Mouse (Mus musculus) C2C12 (cell line): Measurements from ENCODE around the gene Zfp524. TPM values are rescaled to one million over a fixed set of nuclear protein-coding genes. Genes with fewer than 3 reads are reported as not detected.
"Not testable (repeated sequence)": the region's sequence is repeated elsewhere in the genome, so short reads cannot be mapped to it uniquely, and the experiment has no call there.

Experiments used
- H3K27me3 ChIP-seq: one replicate; pipeline ENCODE4 v1.6.1; 2011; ENCODE audit not compliant: control insufficient read depth, insufficient read depth, insufficient read length
- H3K36me3 ChIP-seq: one replicate; pipeline ENCODE4 v1.6.1; 2011; ENCODE audit not compliant: control insufficient read depth, insufficient read depth
- H3K4me3 ChIP-seq: one replicate; pipeline ENCODE4 v1.5.1; 2011; ENCODE audit warnings: mild to moderate bottlenecking, control low read depth; ENCODE audit not compliant: poor library complexity, insufficient read depth, severe bottlenecking
- H3K79me2 ChIP-seq: one replicate; pipeline ENCODE4 v1.6.1; 2011; ENCODE audit not compliant: control insufficient read depth, insufficient read depth
- H3K79me3 ChIP-seq: one replicate; pipeline ENCODE4 v1.6.1; 2011; ENCODE audit warnings: low read depth, control low read depth
- H3ac ChIP-seq: one replicate; pipeline ENCODE3; 2011; ENCODE audit warnings: low read depth; ENCODE audit not compliant: control insufficient read depth, insufficient read length
- CEBPB ChIP-seq: IDR thresholded peaks from one replicate; pipeline ENCODE4 v1.6.1; 2011; ENCODE audit warnings: low read depth, mild to moderate bottlenecking, control low read depth, moderate library complexity
- CTCF ChIP-seq: IDR thresholded peaks from one replicate; pipeline ENCODE4 v1.5.1; 2011; ENCODE audit not compliant: control insufficient read depth, insufficient read depth, insufficient read length
- FOSL1 ChIP-seq: IDR thresholded peaks from one replicate; pipeline ENCODE4 v1.8.0; 2011; ENCODE audit warnings: mild to moderate bottlenecking, low read length; ENCODE audit not compliant: poor library complexity, insufficient read depth, severe bottlenecking
- MAX ChIP-seq: IDR thresholded peaks from one replicate; pipeline ENCODE4 v1.6.1; 2011; ENCODE audit warnings: mild to moderate bottlenecking, control low read depth
- MYOD1 ChIP-seq: IDR thresholded peaks from one replicate; pipeline ENCODE4 v1.6.1; 2011; ENCODE audit warnings: low read depth; ENCODE audit not compliant: control insufficient read depth, insufficient read length
- MYOG ChIP-seq: IDR thresholded peaks from one replicate; pipeline ENCODE4 v1.6.1; 2011; ENCODE audit not compliant: control insufficient read depth, insufficient read length; ENCODE audit errors: extremely low read depth
- USF1 ChIP-seq: IDR thresholded peaks from one replicate; pipeline ENCODE4 v1.6.1; 2011; ENCODE audit warnings: low read depth, mild to moderate bottlenecking, control low read depth, moderate library complexity
- polyA plus RNA-seq: library from polyadenylated mRNA; unstranded; fragments of >200 nt; fragmentation: generic; extraction: Trizol; gene quantifications from one replicate; pipeline ENCODE4 v1.2.1, GENCODE M21; 2012; ENCODE audit warnings: missing spikeins

The Zfp524 gene
- polyA plus RNA-seq, 1 experiment, result 12.9 TPM

DNA sequence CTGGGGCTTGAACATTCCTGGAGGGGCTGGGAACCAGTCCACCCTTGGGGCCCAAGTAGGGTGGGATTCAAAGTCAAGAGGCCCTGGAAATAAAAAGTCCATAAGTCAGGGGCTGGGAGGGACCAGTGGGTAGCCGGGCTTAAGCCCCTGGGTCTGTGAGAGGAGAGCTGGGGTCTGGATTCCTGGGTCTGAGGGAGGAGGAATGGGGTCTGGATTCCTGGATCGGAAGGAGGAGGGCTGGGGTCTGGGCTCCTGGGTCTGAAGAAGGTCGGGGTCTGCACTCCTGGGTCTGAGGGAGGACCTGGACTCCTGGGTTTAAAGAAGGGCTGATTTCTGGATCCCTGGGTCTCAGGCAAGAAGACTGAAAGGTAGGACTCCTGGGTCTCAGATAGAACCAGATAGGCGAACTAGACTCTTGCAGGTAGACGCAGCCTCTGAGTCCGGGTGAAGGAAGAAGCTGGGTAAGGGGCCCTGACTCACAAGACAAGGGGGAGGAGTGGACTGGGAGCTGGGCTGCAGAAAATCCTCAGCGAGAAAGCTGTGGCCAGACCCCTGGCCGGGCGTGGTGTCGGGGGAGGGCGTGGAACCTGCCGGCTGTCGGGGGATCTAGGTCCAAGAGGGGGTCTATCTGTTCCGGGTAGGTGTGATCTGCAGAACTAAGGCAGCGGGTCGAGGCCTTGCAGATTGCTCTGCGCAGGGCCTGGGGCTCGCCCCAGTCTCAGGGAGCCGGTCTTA lies 18.8 kb upstream of the Zfp524 start:
- TF ChIP-seq MYOD1 (no peak), CTCF (no peak), CEBPB (no peak), MYOG (no peak), FOSL1 (no peak), MAX (no peak), USF1 (no peak)
- Histone ChIP-seq H3K79me3 (no peaks in the 10 kb centered on the region), H3ac (peak overlapping the region; percentile 72)

GRCm38 (mm10) chr7:4996003-4996895 lies 18.0 kb upstream of the Zfp524 start, which contains the start of gene Zfp579:
TSS of gene Zfp579 (minus strand) at chr7:4996158.
- H3ac ChIP-seq, result peak within 1 kb of the TSS; percentile 72
- H3K79me3 ChIP-seq, result no peaks in the 10 kb centered on the region
- peaks cover 6% of the 10 kb centered on the region for H3K79me2 ChIP-seq
- no peaks in the 10 kb centered on the region for H3K27me3 ChIP-seq
- no peaks in the 10 kb centered on the region for H3K36me3 ChIP-seq
- peak within 1 kb of the TSS; percentile 43 for H3K4me3 ChIP-seq
- TF ChIP-seq MAX, result no peak
- no peak for TF ChIP-seq CTCF
- no peak for TF ChIP-seq MYOG
- TF ChIP-seq CEBPB, result no peak
- TF ChIP-seq FOSL1, result no peak
- no peak for TF ChIP-seq USF1
- no peak for TF ChIP-seq MYOD1

More for the DNA sequence above, 18.8 kb upstream of the Zfp524 start:
- Histone ChIP-seq H3K79me2 (peaks cover 6% of the 10 kb centered on the region), H3K36me3 (no peaks in the 10 kb centered on the region), H3K27me3 (no peaks in the 10 kb centered on the region), H3K4me3 (peak overlapping the region; percentile 43)

DNA sequence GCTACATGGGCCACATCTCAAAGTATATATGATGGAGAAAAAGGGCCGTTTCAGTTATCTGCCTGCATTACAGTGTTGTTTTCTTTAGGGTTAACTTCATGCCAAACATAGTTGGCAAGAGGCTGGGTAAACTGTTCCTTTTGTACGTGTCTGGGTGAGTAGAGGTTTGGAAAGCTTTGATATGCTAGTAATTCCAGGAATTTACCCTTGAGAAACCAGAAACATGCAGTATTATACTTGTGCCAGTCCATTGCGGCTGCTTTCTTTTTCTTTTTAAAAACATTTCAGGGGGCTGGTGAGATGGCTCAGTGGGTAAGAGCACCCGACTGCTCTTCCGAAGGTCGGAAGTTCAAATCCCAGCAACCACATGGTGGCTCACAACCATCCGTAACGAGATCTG lies 17.3 kb upstream of the Zfp524 start:
- Histone ChIP-seq H3K36me3 (no peaks in the 10 kb centered on the region), H3ac (no peak overlapping the region), H3K79me3 (no peaks in the 10 kb centered on the region), H3K4me3 (no peak overlapping the region), H3K79me2 (peaks cover 6% of the 10 kb centered on the region), H3K27me3 (no peaks in the 10 kb centered on the region)
- no peak for TF ChIP-seq MYOD1
- TF ChIP-seq FOSL1, result no peak
- TF ChIP-seq MAX, result no peak
- TF ChIP-seq MYOG, result no peak
- no peak for TF ChIP-seq USF1
- no peak for TF ChIP-seq CEBPB
- TF ChIP-seq CTCF, result no peak

DNA sequence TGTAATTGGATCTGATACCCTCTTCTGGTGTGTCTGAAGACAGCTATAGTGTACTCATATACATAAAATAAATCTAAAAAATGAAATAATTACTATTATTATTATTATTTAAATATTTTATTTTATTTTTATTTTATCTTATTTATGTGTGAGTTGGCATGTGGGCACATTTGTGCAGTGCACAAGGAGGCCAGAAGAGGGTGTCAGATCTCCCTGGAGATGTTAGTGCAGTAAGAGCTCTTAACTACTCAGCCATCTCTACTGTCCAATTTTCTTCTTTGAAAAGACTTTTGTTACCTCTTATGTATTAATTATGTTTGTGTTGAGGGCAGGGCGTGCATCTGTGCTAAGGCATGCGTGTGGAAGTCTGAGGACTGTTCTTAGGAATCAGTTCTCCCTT lies 14.3 kb upstream of the Zfp524 start:
- Histone ChIP-seq H3K4me3 (no peak overlapping the region), H3K36me3 (no peaks in the 10 kb centered on the region), H3K79me2 (peaks cover 5% of the 10 kb centered on the region), H3K27me3 (no peaks in the 10 kb centered on the region), H3K79me3 (no peaks in the 10 kb centered on the region), H3ac (no peak overlapping the region)
- no peak for TF ChIP-seq MYOD1

GRCm38 (mm10) chr7:5002876-5003275 lies 11.3 kb upstream of the Zfp524 start:
- H3K36me3 ChIP-seq, H3K79me2 ChIP-seq, H3ac ChIP-seq, H3K27me3 ChIP-seq, H3K79me3 ChIP-seq, H3K4me3 ChIP-seq: not testable (repeated sequence)

DNA sequence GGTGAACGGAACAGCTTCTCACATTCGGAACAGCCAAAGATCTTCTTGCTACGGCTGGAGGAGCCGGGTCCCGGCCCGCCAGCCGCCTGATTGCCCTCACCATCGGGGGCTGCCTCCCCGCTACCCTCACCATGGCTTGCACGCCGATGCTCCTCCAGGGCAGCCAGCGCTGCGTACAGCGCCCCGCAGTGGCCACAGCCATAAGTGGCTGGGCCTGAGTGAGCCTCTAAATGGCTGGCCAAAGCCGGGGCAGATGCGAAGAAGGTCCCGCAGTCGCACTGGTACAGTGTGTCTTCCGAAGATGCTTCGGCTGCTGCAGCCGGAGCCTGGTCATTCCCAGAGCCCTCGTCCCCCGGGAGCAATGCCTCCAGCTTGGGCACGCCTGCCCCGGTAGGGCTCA lies 6.0 kb upstream of the Zfp524 start:
- H3K4me3 ChIP-seq, result no peak overlapping the region
- no peaks in the 10 kb centered on the region for H3K27me3 ChIP-seq
- peaks cover 7% of the 10 kb centered on the region for H3K79me2 ChIP-seq
- H3ac ChIP-seq, result no peak overlapping the region
- H3K79me3 ChIP-seq, result no peaks in the 10 kb centered on the region
- no peak for TF ChIP-seq MAX
- TF ChIP-seq MYOG, result no peak
- no peak for TF ChIP-seq USF1
- no peak for TF ChIP-seq FOSL1
- no peak for TF ChIP-seq CEBPB
- TF ChIP-seq MYOD1, result no peak
- TF ChIP-seq CTCF, result no peak
- peaks cover 45% of the 10 kb centered on the region for H3K36me3 ChIP-seq
